Mouse (Mus musculus) splenic B cell, adult 2 months (primary cell): Measurements from ENCODE around the gene Olfr143.

Experiments used
- DNase-seq: peaks from one replicate; pipeline ENCODE4 v3.0.0-alpha.2; 2011; ENCODE audit warnings: low read depth, low spot score
- H3K27me3 ChIP-seq: 2 replicates; pipeline ENCODE4 v1.6.1; 2012; ENCODE audit warnings: mild to moderate bottlenecking, low read length, moderate library complexity, mixed read lengths; ENCODE audit not compliant: control insufficient read depth, poor library complexity, insufficient read depth, severe bottlenecking
- H3K36me3 ChIP-seq: 2 replicates; pipeline ENCODE4 v1.6.1; 2012; ENCODE audit warnings: mild to moderate bottlenecking, low read length, moderate library complexity, mixed read lengths; ENCODE audit not compliant: control insufficient read depth, poor library complexity, insufficient read depth, severe bottlenecking

Gene Olfr143

DNA sequence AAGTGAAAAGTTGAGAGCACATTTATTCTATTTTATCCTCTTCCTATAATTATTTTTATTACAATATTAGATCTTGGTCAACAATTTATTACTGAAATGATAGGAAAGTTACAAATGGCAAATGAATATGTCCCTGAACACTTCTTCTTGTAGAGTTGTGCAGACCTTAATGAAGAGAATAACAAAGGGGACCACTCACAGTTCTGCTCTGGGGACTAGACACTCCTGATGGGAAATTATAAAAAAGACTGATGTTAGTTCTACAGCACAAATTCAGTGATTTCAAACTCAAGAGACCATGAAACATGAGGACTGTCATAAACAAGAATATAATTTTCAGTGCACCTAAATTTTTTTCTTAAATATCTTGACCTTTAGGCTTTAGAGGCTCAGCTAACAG, at the start of gene Olfr143:
Gene Olfr143 (plus strand): TSS at position 301 of the 400 bp plus-strand sequence.
- Histone ChIP-seq H3K27me3 (no peaks in the 10 kb centered on the region), H3K36me3 (no peaks in the 10 kb centered on the region)
- DNase-seq: no peak

DNA sequence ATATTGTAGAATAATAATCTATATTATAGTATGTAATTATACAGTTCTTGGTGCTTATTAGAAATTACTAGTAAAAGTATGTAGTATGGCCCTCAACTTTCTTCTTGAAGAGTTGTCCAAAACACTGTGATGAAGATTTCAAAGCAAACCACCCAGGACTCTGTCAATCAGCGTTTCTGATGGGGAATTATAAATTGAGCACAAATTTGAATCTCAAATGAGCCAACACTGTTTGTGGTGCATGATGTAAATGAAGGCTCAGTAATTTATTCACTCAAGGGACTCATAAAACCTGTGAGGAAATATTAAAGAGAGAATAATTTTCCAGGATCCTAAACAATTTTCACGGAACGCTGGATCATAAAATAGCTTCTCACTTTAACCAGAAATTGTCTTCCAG, 44.5 kb upstream of the Olfr143 start, which contains the start of gene Olfr893:
Gene Olfr893 (plus strand): TSS at position 301 of the 400 bp plus-strand sequence.
- H3K27me3 ChIP-seq: no peaks in the 10 kb centered on the region
- no peak for DNase-seq
- H3K36me3 ChIP-seq: no peaks in the 10 kb centered on the region

DNA sequence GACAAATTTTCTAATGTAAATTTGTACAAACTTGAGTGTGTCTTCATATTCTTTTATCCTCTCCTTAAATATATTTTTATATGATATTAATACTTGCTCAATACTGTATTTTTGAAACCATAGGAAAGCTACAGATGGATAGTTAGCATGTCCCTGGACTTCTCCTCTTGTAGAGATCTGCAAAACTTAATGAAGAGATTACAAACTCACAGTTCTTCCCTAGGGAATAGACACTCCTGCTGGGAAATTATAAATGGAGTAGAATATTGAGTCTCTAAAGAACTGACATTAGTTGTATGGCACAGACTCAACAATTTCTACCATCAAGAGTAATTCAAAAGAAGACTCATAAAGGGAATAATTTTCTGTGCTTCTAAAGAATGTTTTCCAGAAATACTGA, 34.8 kb upstream of the Olfr143 start, which contains the start of gene Olfr894:
Gene Olfr894 (plus strand): TSS at position 301 of the 400 bp plus-strand sequence.
- Histone ChIP-seq H3K36me3 (no peaks in the 10 kb centered on the region), H3K27me3 (no peaks in the 10 kb centered on the region)

DNA sequence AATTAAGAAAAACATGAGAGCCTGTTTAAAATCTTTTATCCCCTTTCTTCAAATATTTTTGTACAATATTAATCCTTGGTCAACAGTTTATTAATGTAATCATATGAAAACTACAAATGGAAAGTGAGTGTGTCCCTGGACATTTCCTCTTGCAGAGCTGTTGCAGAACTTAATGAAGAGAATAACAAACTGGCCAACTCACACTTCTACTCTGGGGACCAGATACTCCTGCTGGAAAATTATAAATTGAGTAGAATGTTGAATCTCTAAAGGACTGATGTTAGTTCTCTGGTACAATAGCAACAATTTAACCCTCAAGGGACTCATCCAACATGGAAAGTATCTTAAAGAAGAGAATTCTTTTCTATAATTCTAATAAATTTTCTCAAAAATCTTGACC, 15.0 kb downstream of the Olfr143 start, which contains the start of gene Olfr895:
Gene Olfr895 (plus strand): TSS at position 301 of the 400 bp plus-strand sequence.
- Histone ChIP-seq H3K27me3 (no peaks in the 10 kb centered on the region), H3K36me3 (no peaks in the 10 kb centered on the region)
- no peak for DNase-seq

More for the DNA sequence above, 34.8 kb upstream of the Olfr143 start, which contains the start of gene Olfr894:
- DNase-seq: no peak

DNA sequence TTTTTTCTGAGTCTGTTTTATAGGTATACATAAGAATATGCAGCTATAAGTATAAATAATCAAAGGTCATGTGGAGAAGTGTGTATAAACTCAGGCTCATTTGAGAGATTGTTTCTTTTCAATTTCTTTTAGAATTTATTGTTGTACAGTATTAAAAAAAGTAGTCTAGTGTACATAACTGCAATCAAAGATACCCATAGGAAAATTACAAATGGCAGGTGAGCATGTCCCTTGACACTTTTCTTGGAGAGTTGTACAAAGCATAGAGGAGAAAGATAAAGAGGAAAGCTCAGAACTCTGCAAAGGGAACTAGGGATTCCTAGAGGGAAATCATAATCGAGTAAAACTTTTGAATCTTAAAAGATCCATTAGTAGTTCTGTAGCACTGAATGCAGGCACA, 38.2 kb downstream of the Olfr143 start, which contains the start of gene Olfr896-ps1:
Gene Olfr896-ps1 (plus strand): TSS at position 301 of the 400 bp plus-strand sequence.
- DNase-seq: no peak
- no peaks in the 10 kb centered on the region for H3K27me3 ChIP-seq
- no peaks in the 10 kb centered on the region for H3K36me3 ChIP-seq
